Mouse (Mus musculus) bone marrow, adult 2 months (tissue): ENCODE data around the gene Vdr.

ENCODE experiments used
- CTCF ChIP-seq: fragments of 200-500 bp; IDR thresholded peaks from 2 replicates; pipeline ENCODE4 v1.5.1; 2011; ENCODE audit warnings: low read length, control low read depth; ENCODE audit not compliant: control insufficient read depth, insufficient read depth
- POLR2A ChIP-seq: fragments of 200-500 bp; IDR thresholded peaks from 2 replicates; pipeline ENCODE4 v1.6.1; 2011; ENCODE audit warnings: low read depth, mild to moderate bottlenecking, control low read depth, low read length, borderline replicate concordance; ENCODE audit not compliant: control insufficient read depth

- TF ChIP-seq CTCF (no peak; the same call in 1 of the 2 replicates), POLR2A (no peak)
These were observed 79.6 kb downstream of the Vdr start for GRCm38 (mm10) chr15:97830788-97831241.
